37 mouse cellular contexts compared by ENCODE assay signal in genomic region chr6:122517668-122518067, GRCm38 (mm10). TPM values are rescaled to one million over a fixed set of nuclear protein-coding genes. Genes with fewer than 3 reads are reported as not detected.
A peak's percentile ranks its signal among the peaks of the same experiment; 100 is the strongest.
DNase-seq lines count a peak whose midpoint lies in the region; ATAC-seq and TF ChIP-seq lines count a peak whose summit lies in the region.
"Had no signal": no experiment of that assay in that cellular context is flagged by ENCODE, and none has a peak within 500 bp of the region (broad histone marks: within the 10 kb centered on the region; RNA-seq: fewer than 3 reads in every experiment).

No protein-coding gene starts in this region.

- peak; percentile 48 for DNase-seq in gastrocnemius, adult 2 months
- DNase-seq in gastrocnemius, postnatal 36 days: no peak
- DNase-seq in heart, adult 9 months (ENCODE audit: low spot score in 2 of 2): peak; percentile 53 to 55
- DNase-seq in lung, postnatal 0 days (ENCODE audit: low spot score): no peak
- no peak for DNase-seq in lung, postnatal 10 days
- DNase-seq in skeletal muscle tissue, adult 2 months (ENCODE audit: low read depth, low spot score): peak; percentile 53
- no peak for DNase-seq in adrenal gland, postnatal 14 days
- DNase-seq: adrenal gland, adult 8-10 months; cerebellum, adult 11-12 months; cerebellum, adult 9-11 months; kidney, adult 11 months; kidney, postnatal 36 days; lung, postnatal 36 days; right cerebral cortex, postnatal 4 days; thymus, adult 2 months; thymus, postnatal 36 days had no signal

- no peak for TF ChIP-seq CTCF in gastrocnemius, adult 2 months (IDR thresholded peaks at IDR 0.05)
- no peak for TF ChIP-seq CTCF in lung, postnatal 0 days (IDR thresholded peaks at IDR 0.05)

- intact Hi-C loops in gastrocnemius, adult 2 months (cut with DNase I): no loop called here
- intact Hi-C loops in gastrocnemius, postnatal 36 days (cut with DNase I): no loop called here

- H3K4me2 ChIP-seq in heart, embryonic 12.5 days: no peak overlapping the region
- no peak overlapping the region for H3K4me2 ChIP-seq in lung, postnatal 0 days (replicated peaks; ENCODE audit: low read depth, low read length)
- H3K4me2 ChIP-seq: forebrain, embryonic 12.5 days; heart, embryonic 13.5 days; hindbrain, embryonic 15.5 days; limb, embryonic 12.5 days; liver, embryonic 15.5 days; midbrain, embryonic 12.5 days; neural tube, embryonic 12.5 days had no signal

- H3K27me3 ChIP-seq in heart, embryonic 12.5 days (replicated peaks): no peaks in the 10 kb centered on the region
- H3K27me3 ChIP-seq in lung, postnatal 0 days (replicated peaks; ENCODE audit: insufficient read depth, low read length): no peaks in the 10 kb centered on the region
- H3K27me3 ChIP-seq: heart, embryonic 13.5 days; hindbrain, embryonic 15.5 days; limb, embryonic 12.5 days; liver, embryonic 15.5 days; midbrain, embryonic 12.5 days; neural tube, embryonic 12.5 days had no signal

- peak overlapping the region; percentile 58 for H3K27ac ChIP-seq in gastrocnemius, adult 2 months
- H3K27ac ChIP-seq in heart, embryonic 12.5 days (ENCODE audit: poor library complexity, severe bottlenecking): no peak overlapping the region
- H3K27ac ChIP-seq in lung, postnatal 0 days (ENCODE audit: low read length): no peak overlapping the region
- H3K27ac ChIP-seq: forebrain, embryonic 12.5 days; heart, embryonic 13.5 days; hindbrain, embryonic 10.5 days; hindbrain, embryonic 15.5 days; layer of hippocampus, adult 2 months; left cerebral cortex, adult 2 months; limb, embryonic 12.5 days; liver, embryonic 15.5 days; midbrain, embryonic 12.5 days; neural tube, embryonic 12.5 days had no signal

- peak overlapping the region; percentile 40 for H3K4me3 ChIP-seq in gastrocnemius, adult 2 months
- no peak overlapping the region for H3K4me3 ChIP-seq in heart, embryonic 12.5 days
- H3K4me3 ChIP-seq in lung, postnatal 0 days (ENCODE audit: low read depth, low read length): no peak overlapping the region
- H3K4me3 ChIP-seq: erythroblast, embryonic 14.5 days; forebrain, embryonic 12.5 days; heart, embryonic 13.5 days; hindbrain, embryonic 10.5 days; hindbrain, embryonic 15.5 days; layer of hippocampus, adult 2 months; left cerebral cortex, adult 2 months; limb, embryonic 12.5 days; liver, embryonic 15.5 days; megakaryocyte, embryonic 14.5 days; midbrain, embryonic 12.5 days; myocyte; neural tube, embryonic 12.5 days had no signal

- no peaks in the 10 kb centered on the region for H3K36me3 ChIP-seq in heart, embryonic 12.5 days
- H3K36me3 ChIP-seq in lung, postnatal 0 days (ENCODE audit: insufficient read depth, low read length): no peaks in the 10 kb centered on the region
- H3K36me3 ChIP-seq: forebrain, embryonic 12.5 days; G1E; heart, embryonic 13.5 days; hindbrain, embryonic 10.5 days; hindbrain, embryonic 15.5 days; limb, embryonic 12.5 days; liver, embryonic 15.5 days; midbrain, embryonic 12.5 days; neural tube, embryonic 12.5 days had no signal

- peaks cover 8% of the 10 kb centered on the region; the same call in 1 of the 2 replicates for H3K4me1 ChIP-seq in heart, embryonic 12.5 days (replicated peaks)
- H3K4me1 ChIP-seq in lung, postnatal 0 days (ENCODE audit: insufficient read depth, low read depth, low read length): no peaks in the 10 kb centered on the region
- H3K4me1 ChIP-seq: forebrain, embryonic 12.5 days; hindbrain, embryonic 15.5 days; liver, embryonic 15.5 days; megakaryocyte, embryonic 14.5 days; midbrain, embryonic 12.5 days; neural tube, embryonic 12.5 days had no signal

- no peak overlapping the region for H3K9ac ChIP-seq in heart, embryonic 12.5 days
- H3K9ac ChIP-seq in lung, postnatal 0 days (replicated peaks; ENCODE audit: low read depth): no peak overlapping the region
- H3K9ac ChIP-seq: forebrain, embryonic 12.5 days; heart, embryonic 13.5 days; hindbrain, embryonic 15.5 days; limb, embryonic 12.5 days; liver, embryonic 15.5 days; midbrain, embryonic 12.5 days; neural tube, embryonic 12.5 days had no signal

- 51% methylated on average over 1 of the region's 1 CpGs for WGBS in heart, embryonic 12.5 days
- 63% methylated on average over 1 of the region's 1 CpGs for WGBS in lung, postnatal 0 days

- ATAC-seq in heart, embryonic 12.5 days (ENCODE audit: insufficient number of reproducible peaks, low FRiP score): no peak
- peak; percentile 25; the same call in 1 of the 2 replicates for ATAC-seq in lung, postnatal 0 days
- ATAC-seq: inflammation-experienced regulatory T-cells, adult 6 months had no signal

- no peaks in the 10 kb centered on the region for H3K9me3 ChIP-seq in heart, embryonic 12.5 days (replicated peaks)
- no peaks in the 10 kb centered on the region for H3K9me3 ChIP-seq in lung, postnatal 0 days (ENCODE audit: low read length)
- H3K9me3 ChIP-seq: forebrain, embryonic 12.5 days; G1E; heart, embryonic 13.5 days; hindbrain, embryonic 10.5 days; hindbrain, embryonic 15.5 days; limb, embryonic 12.5 days; liver, embryonic 15.5 days; megakaryocyte, embryonic 14.5 days; midbrain, embryonic 12.5 days; neural tube, embryonic 12.5 days had no signal

- no peak for TF ChIP-seq EP300 in lung, postnatal 0 days (IDR thresholded peaks at IDR 0.05)

RNA-seq across cellular contexts. Expression of gene Mfap5, which starts 12.0 kb away (rescaled TPM):
- 10 to 100 TPM; 24.3 to 35.4 TPM for total RNA-seq in gastrocnemius, adult 2 months (2021)
- 10 to 100 TPM; 36.4 to 38.2 TPM for total RNA-seq in gastrocnemius, postnatal 36 days (2021)
- 9.3 and 9.8 TPM in 2 replicates for polyA plus RNA-seq in heart, embryonic 12.5 days (2016; fragmentation: Nextera tagmentation; extraction: Ambion mirVana)
- 54.3 and 55.4 TPM in 2 replicates for polyA plus RNA-seq in lung, postnatal 0 days (2015; fragmentation: Nextera tagmentation; extraction: Ambion mirVana)
- 36.3 and 44.0 TPM in 2 replicates for total RNA-seq in adrenal gland, postnatal 14 days (2021)
- total RNA-seq: layer of hippocampus, adult 2 months had no signal
- polyA plus RNA-seq: erythroblast, embryonic 14.5 days; G1E; inflammation-experienced regulatory T-cells, adult 6 months; liver, adult 2 months had no signal

RNA-seq across cellular contexts. Expression of gene Rimklb, which starts 19.1 kb away (rescaled TPM):
- under 1 TPM in 1 of 2 experiments, not detected in 1; 0.99 TPM for total RNA-seq in gastrocnemius, adult 2 months (2021)
- under 1 TPM in 1 of 2 experiments, not detected in 1; 0.79 TPM for total RNA-seq in gastrocnemius, postnatal 36 days (2021)
- 7.3 and 8.7 TPM in 2 replicates for polyA plus RNA-seq in heart, embryonic 12.5 days (2016; fragmentation: Nextera tagmentation; extraction: Ambion mirVana)
- polyA plus RNA-seq in lung, postnatal 0 days (2015; fragmentation: Nextera tagmentation; extraction: Ambion mirVana): 0.99 and 1.6 TPM in 2 replicates
- total RNA-seq in adrenal gland, postnatal 14 days (2021): 0.85 and 2.0 TPM in 2 replicates
- total RNA-seq: liver, adult 2 months had no signal
- polyA plus RNA-seq: erythroblast, embryonic 14.5 days; liver, adult 2 months; myocyte had no signal

RNA-seq across cellular contexts. Expression of gene Aicda, which starts 35.9 kb away (rescaled TPM):
- total RNA-seq in gastrocnemius, adult 2 months (2021): not detected
- not detected for total RNA-seq in gastrocnemius, postnatal 36 days (2021)
- not detected in 2 replicates for polyA plus RNA-seq in heart, embryonic 12.5 days (2016; fragmentation: Nextera tagmentation; extraction: Ambion mirVana)
- polyA plus RNA-seq in lung, postnatal 0 days (2015; fragmentation: Nextera tagmentation; extraction: Ambion mirVana): 0.05 TPM in 1 of 2 replicates, not detected in the other
- not detected in 2 replicates for total RNA-seq in adrenal gland, postnatal 14 days (2021)
- total RNA-seq: adrenal gland, adult 8-10 months; G1E; layer of hippocampus, adult 2 months; layer of hippocampus, postnatal 14 days; left cerebral cortex, adult 2 months; left cerebral cortex, postnatal 25 days; liver, adult 2 months had no signal
- polyA plus RNA-seq: cortical plate, adult 2 months; erythroblast, embryonic 14.5 days; forebrain, embryonic 12.5 days; G1E; heart, embryonic 13.5 days; hindbrain, embryonic 10.5 days; kidney, embryonic 14.5 days; liver, adult 2 months; liver, embryonic 15.5 days; midbrain, embryonic 12.5 days; myocyte had no signal

Comparison
In these comparisons a context has a peak if more than half of its experiments do, and no peak if none do; other contexts are left out.
1. DNase-seq: peak in gastrocnemius, adult 2 months (single experiment), heart, adult 9 months (2 of 2) and skeletal muscle tissue, adult 2 months (single experiment); none in gastrocnemius, postnatal 36 days (0 of 2), lung, postnatal 0 days (single experiment), lung, postnatal 10 days (single experiment) and adrenal gland, postnatal 14 days (single experiment).